Mouse (Mus musculus): Measurements from ENCODE around the gene Ctcf.

DNA sequence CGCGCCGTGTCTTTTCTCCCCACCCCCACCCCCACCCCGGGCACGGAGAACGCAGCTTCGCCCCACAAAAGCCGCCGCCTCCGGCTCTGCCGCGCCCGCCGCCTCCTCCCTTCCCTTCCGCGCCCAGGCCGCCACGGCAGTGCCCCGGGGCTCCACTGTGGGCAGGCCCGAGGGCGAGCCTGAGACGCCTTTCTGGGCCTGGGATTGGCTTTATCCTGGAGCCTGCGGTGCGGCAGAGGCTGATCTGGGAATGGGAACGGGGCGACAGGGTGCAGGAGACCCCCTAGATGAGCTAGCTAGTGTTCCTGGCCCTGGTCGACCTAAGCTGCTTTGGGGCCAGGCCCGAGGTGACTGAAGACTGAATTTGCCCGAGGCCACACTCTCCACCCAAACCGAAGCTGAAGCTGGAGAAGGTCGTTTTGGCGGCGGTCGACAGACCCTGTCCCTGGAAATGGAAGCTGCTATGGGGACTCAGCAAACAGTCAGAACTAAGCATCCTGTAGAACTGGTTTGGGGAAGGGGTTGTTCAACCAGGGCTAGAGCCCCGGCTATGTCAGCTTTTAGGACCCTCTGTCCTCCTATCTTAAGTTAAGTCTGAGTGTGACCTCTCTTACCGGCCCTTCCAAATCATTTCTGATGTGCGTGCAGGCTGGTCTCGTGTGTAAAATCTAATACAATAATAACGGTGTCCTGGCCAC, 30.7 kb upstream of the Ctcf start:
- TF ChIP-seq POLR2A (IDR thresholded peaks at IDR 0.05; ENCODE audit: low read depth, low read length): no peak
- TF ChIP-seq CTCF (IDR thresholded peaks at IDR 0.05; ENCODE audit: extremely low read depth, insufficient read depth, insufficient read length, insufficient replicate concordance): no peak
